Mouse (Mus musculus): ENCODE measurements at regions not wholly inside any gene's neighbourhood (a gene's known extent, or its start where the extent isn't known, plus 50 kb on each side); places are given as distances from the start of the nearest gene placed in this dataset.

DNA sequence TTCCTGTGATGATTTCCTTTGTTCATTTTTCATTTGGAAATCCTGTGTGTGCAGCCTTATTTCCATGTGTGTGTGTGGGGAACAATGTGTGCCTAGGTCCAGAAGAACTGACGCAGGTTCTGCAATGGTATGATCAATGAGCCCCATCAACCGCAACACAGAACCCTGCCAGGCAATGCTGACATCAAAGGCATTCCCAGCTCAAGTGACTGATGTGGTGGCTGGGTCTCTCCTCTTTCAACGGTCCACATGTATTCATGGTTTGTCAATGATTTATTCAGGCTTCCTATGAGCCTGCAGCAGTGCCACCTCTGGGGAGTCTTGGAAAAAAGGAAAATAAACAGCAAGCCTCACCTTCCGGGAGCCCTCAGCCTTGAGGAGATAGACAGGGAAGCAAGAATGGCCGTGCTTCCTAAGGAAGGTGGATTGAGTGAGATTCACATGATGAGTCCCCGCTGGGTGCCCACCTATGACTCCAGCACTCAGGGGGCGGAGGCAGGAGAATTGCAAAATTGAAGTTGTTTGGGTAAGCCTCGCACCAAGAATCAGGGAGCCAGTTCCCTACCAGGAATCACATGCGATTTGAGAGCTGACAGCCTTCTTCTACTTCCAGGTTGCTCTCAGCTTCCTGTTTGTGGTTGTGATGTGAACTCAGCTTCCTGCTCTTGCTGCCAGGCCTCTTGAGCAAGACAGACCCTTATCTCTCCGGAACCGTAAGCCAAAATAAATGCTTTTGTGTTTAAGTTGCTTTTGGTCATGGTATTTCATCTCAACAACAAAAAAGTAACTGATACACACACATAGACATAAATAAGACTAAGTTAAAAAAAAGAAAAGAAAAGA, 61.2 kb upstream of the Hk2 start:
- TF ChIP-seq POLR2A (IDR thresholded peaks at IDR 0.05; ENCODE audit: borderline replicate concordance, extremely low read depth, insufficient read depth, insufficient read length): no peak
- Histone ChIP-seq H3K27ac (replicated peaks; ENCODE audit: low read depth, low read length) (no peak overlapping the region), H3K36me3 (ENCODE audit: control insufficient read depth, insufficient read depth, low read length) (no peaks in the 10 kb centered on the region), H3K4me1 (ENCODE audit: control insufficient read depth, insufficient read depth, low read length) (no peaks in the 10 kb centered on the region), H3K9ac (ENCODE audit: low read depth, low read length, severe bottlenecking) (no peak overlapping the region), H3K4me2 (replicated peaks; ENCODE audit: low read depth, low read length, severe bottlenecking) (no peak overlapping the region), H3K9me3 (ENCODE audit: control insufficient read depth, low read length) (no peaks in the 10 kb centered on the region), H3K4me3 (replicated peaks; ENCODE audit: low read length) (no peak overlapping the region), H3K27me3 (ENCODE audit: control insufficient read depth, insufficient read depth, low read length) (no peaks in the 10 kb centered on the region)
- WGBS: 75% methylated on average over 11 of the region's 11 CpGs
- ATAC-seq (ENCODE audit: low FRiP score, low read depth): no peak
- DNase-seq (ENCODE audit: low spot score): no peak

DNA sequence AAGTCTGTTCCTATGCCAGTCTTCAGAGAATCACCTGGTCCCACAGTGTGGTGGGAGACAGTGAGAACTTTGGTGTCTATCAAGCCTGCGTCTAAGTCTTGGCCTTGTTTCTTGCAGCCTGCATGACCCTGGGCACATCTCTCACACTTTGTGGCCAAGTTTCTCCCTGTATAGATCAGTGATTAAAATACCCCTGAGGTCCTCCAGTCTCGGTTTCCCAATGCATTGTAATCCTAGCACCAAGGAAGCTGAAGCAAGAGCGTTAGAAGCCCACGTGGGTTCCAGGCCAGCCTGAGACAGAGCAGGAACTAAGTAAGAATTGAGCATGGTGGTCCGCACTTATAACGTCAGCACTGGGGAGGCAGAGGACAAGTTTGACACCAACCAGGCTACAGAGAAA, 59.6 kb upstream of the Hk2 start:
- 92% methylated on average over 6 of the region's 6 CpGs for WGBS
- H3K9ac ChIP-seq (ENCODE audit: low read depth, low read length, severe bottlenecking): no peak overlapping the region
- no peaks in the 10 kb centered on the region for H3K4me1 ChIP-seq (ENCODE audit: control insufficient read depth, insufficient read depth, low read length)
- H3K9me3 ChIP-seq (ENCODE audit: control insufficient read depth, low read length): no peaks in the 10 kb centered on the region
- no peak for TF ChIP-seq POLR2A (IDR thresholded peaks at IDR 0.05; ENCODE audit: borderline replicate concordance, extremely low read depth, insufficient read depth, insufficient read length)
- H3K4me2 ChIP-seq (replicated peaks; ENCODE audit: low read depth, low read length, severe bottlenecking): no peak overlapping the region
- H3K27ac ChIP-seq (replicated peaks; ENCODE audit: low read depth, low read length): no peak overlapping the region
- DNase-seq (ENCODE audit: low spot score) (no peak), ATAC-seq (ENCODE audit: low FRiP score, low read depth) (no peak)
- H3K4me3 ChIP-seq (replicated peaks; ENCODE audit: low read length): no peak overlapping the region
- no peaks in the 10 kb centered on the region for H3K36me3 ChIP-seq (ENCODE audit: control insufficient read depth, insufficient read depth, low read length)
- no peaks in the 10 kb centered on the region for H3K27me3 ChIP-seq (ENCODE audit: control insufficient read depth, insufficient read depth, low read length)

DNA sequence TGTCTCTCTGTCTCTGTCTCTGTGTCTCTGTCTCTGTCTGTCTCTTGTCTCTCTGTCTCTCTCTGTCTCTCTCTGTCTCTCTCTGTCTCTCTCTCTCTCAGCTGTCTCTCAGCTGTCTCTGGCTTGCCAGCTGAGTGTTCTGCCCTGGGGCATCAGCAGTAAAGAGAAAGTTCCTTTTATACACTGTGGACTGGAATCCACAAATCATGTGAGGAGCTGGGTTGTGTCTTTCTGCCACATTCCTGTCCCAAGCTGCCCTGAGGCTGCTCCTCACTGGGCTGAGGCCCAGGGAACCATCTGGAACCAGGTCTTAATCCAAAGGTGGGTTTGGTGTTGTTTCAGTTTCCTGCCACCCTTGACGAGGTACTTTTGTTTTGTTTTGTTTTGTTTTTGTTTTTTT, 57.0 kb upstream of the Hk2 start:
- H3K9me3 ChIP-seq (ENCODE audit: control insufficient read depth, low read length): no peaks in the 10 kb centered on the region
- H3K27ac ChIP-seq (replicated peaks; ENCODE audit: low read depth, low read length): no peak overlapping the region
- H3K9ac ChIP-seq (ENCODE audit: low read depth, low read length, severe bottlenecking): no peak overlapping the region
- no peaks in the 10 kb centered on the region for H3K27me3 ChIP-seq (ENCODE audit: control insufficient read depth, insufficient read depth, low read length)
- no peak for TF ChIP-seq POLR2A (IDR thresholded peaks at IDR 0.05; ENCODE audit: borderline replicate concordance, extremely low read depth, insufficient read depth, insufficient read length)
- peak; percentile 34 for DNase-seq (ENCODE audit: low spot score)
- H3K4me2 ChIP-seq (replicated peaks; ENCODE audit: low read depth, low read length, severe bottlenecking): no peak overlapping the region
- WGBS: 15% methylated on average over 1 of the region's 1 CpGs
- no peaks in the 10 kb centered on the region for H3K4me1 ChIP-seq (ENCODE audit: control insufficient read depth, insufficient read depth, low read length)
- H3K4me3 ChIP-seq (replicated peaks; ENCODE audit: low read length): no peak overlapping the region
- no peaks in the 10 kb centered on the region for H3K36me3 ChIP-seq (ENCODE audit: control insufficient read depth, insufficient read depth, low read length)
- no peak for ATAC-seq (ENCODE audit: low FRiP score, low read depth)

DNA sequence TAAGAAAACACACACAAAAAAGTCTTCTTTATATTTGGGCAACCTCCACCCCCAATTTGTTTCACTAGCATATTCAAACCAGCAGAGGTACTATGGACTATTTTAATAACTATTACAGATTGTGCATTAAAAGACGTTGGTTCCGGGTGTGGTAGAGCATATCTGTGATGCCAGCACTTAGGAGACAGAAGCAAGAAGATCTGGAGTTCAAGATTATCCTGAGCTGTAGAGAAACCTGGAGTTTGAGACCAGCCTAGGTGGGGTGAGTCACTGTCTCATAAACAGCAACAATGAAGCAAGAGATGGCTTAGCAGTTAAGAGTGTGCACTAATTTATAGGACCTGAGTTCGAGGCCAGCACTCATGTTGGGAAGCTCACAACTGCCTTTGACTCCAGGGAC, 50.4 kb upstream of the Hk2 start:
- Histone ChIP-seq H3K9ac (ENCODE audit: low read depth, low read length, severe bottlenecking) (no peak overlapping the region), H3K4me1 (ENCODE audit: control insufficient read depth, insufficient read depth, low read length) (no peaks in the 10 kb centered on the region), H3K36me3 (ENCODE audit: control insufficient read depth, insufficient read depth, low read length) (no peaks in the 10 kb centered on the region), H3K27me3 (ENCODE audit: control insufficient read depth, insufficient read depth, low read length) (no peaks in the 10 kb centered on the region), H3K9me3 (ENCODE audit: control insufficient read depth, low read length) (no peaks in the 10 kb centered on the region), H3K4me3 (replicated peaks; ENCODE audit: low read length) (no peak overlapping the region), H3K4me2 (replicated peaks; ENCODE audit: low read depth, low read length, severe bottlenecking) (no peak overlapping the region), H3K27ac (replicated peaks; ENCODE audit: low read depth, low read length) (no peak overlapping the region)
- ATAC-seq (ENCODE audit: low FRiP score, low read depth): no peak
- 83% methylated on average over 3 of the region's 3 CpGs for WGBS
- no peak for DNase-seq (ENCODE audit: low spot score)
- no peak for TF ChIP-seq POLR2A (IDR thresholded peaks at IDR 0.05; ENCODE audit: borderline replicate concordance, extremely low read depth, insufficient read depth, insufficient read length)

DNA sequence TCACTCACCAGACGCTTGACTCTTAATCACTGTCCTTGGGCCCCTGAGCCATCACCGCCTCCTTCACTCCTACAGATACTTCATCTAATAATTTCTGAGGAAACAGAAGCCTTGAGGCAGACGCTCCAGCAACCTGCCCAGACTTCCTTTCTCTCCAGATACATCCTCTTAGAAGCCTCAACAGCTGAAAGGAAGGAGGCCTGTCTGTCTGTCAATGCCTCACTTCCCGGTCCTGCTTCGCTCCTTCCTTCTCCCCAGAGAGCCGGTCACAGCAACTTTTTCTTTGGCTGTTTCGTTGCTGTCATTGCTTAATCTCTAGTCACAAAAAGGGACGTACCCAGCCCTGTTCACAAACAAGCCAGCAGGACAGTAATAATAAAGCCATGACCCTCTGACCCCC, 50.0 kb upstream of the Hk2 start:
- Histone ChIP-seq H3K4me3 (replicated peaks; ENCODE audit: low read length) (no peak overlapping the region), H3K36me3 (ENCODE audit: control insufficient read depth, insufficient read depth, low read length) (no peaks in the 10 kb centered on the region), H3K4me2 (replicated peaks; ENCODE audit: low read depth, low read length, severe bottlenecking) (no peak overlapping the region), H3K27ac (replicated peaks; ENCODE audit: low read depth, low read length) (no peak overlapping the region), H3K9me3 (ENCODE audit: control insufficient read depth, low read length) (no peaks in the 10 kb centered on the region), H3K27me3 (ENCODE audit: control insufficient read depth, insufficient read depth, low read length) (no peaks in the 10 kb centered on the region), H3K9ac (ENCODE audit: low read depth, low read length, severe bottlenecking) (no peak overlapping the region), H3K4me1 (ENCODE audit: control insufficient read depth, insufficient read depth, low read length) (no peaks in the 10 kb centered on the region)
- no peak for ATAC-seq (ENCODE audit: low FRiP score, low read depth)
- TF ChIP-seq POLR2A (IDR thresholded peaks at IDR 0.05; ENCODE audit: borderline replicate concordance, extremely low read depth, insufficient read depth, insufficient read length): no peak
- DNase-seq (ENCODE audit: low spot score): no peak
- WGBS: 60% methylated on average over 8 of the region's 8 CpGs

Data from limb, embryonic 14.5 days (tissue).